Mouse (Mus musculus): ENCODE measurements around the gene Neu2. TPM values are rescaled to one million over a fixed set of nuclear protein-coding genes. Genes with fewer than 3 reads are reported as not detected.
A peak's percentile ranks its signal among the peaks of the same experiment; 100 is the strongest.

Neu2 gene
- polyA plus RNA-seq, 1 experiment from 2014 or later: 0.51 TPM

DNA sequence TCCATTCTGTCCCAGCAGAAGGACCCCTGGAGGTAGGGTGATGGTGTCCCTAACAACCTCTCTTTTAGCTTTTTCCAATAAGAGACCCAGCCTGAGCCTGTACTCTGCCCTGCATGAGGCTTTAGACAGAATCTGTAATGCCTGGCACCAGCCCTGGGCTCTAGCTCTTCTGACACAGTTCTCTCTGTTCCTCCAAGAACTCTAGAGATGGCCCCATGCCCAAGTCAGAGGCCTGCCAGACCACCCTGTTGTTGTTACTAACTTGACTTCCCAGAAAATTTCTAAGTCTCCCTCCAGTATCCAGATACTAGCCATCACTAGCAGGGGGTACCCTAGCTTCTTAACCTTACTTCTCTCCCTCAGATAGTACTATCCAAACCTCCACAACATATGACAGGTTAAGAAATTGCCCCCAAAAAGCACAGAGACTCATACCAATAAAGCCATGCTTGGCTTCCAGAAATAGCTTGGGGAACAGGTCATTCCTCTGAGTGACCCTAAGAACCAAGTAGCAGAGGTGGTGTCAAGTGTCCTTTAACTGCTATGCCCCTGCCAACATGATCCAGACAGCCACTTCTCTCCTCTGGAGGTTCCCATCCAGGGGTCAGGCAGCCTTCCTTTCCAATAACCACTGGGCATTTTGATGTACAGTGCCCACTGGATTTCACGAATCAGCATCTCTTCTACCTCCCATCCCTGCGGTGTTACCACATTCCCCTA is 105.0 kb downstream of the Neu2 start:
- Histone ChIP-seq H3K4me1 (no peaks in the 10 kb centered on the region), H3K9me3 (replicated peaks) (no peaks in the 10 kb centered on the region), H3K9ac (no peak overlapping the region), H3K36me3 (no peaks in the 10 kb centered on the region), H3K4me2 (replicated peaks) (no peak overlapping the region), H3K27me3 (no peaks in the 10 kb centered on the region), H3K4me3 (replicated peaks) (no peak overlapping the region), H3K27ac (replicated peaks) (no peak overlapping the region)
- no peak for ATAC-seq (ENCODE audit: insufficient number of reproducible peaks, low FRiP score, low TSS enrichment, low read depth)
- 82% methylated on average over 2 of the region's 2 CpGs for WGBS

DNA sequence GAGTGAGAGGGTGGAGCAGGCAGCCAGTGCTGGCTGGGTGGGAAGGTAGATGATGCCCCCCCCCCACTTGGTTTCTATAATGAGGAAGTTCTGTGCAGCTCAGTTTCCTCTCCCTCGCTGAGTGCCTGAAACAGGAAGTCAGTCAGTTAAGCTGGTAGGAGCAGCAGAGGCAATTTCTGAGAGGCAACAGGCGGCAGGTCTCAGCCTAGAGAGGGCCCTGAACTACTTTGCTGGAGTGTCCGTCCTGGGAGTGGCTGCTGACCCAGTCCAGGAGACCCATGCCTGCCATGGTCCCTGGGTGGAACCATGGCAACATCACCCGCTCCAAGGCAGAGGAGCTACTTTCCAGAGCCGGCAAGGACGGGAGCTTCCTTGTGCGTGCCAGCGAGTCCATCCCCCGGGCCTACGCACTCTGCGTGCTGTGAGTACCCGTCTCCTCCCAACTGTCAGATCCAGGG is 110.6 kb downstream of the Neu2 start, which contains the start of gene Inpp5d:
Gene Inpp5d (plus strand): TSS at position 102 of the 458 bp plus-strand sequence.
- Histone ChIP-seq H3K27ac (replicated peaks) (no peak within 1 kb of the TSS), H3K4me3 (replicated peaks) (peak within 1 kb of the TSS; percentile 17), H3K4me2 (replicated peaks) (no peak within 1 kb of the TSS), H3K36me3 (no peaks in the 10 kb centered on the region), H3K9me3 (replicated peaks) (no peaks in the 10 kb centered on the region), H3K4me1 (0 out of 2 replicates have a peak, but pooled peaks cover 4% of the 10 kb centered on the region), H3K9ac (no peak within 1 kb of the TSS), H3K27me3 (no peaks in the 10 kb centered on the region)
- WGBS: 74% methylated on average over 12 of the region's 12 CpGs
- ATAC-seq (ENCODE audit: insufficient number of reproducible peaks, low FRiP score, low TSS enrichment, low read depth): peak; percentile 57; the same call in 1 of the 2 replicates

DNA sequence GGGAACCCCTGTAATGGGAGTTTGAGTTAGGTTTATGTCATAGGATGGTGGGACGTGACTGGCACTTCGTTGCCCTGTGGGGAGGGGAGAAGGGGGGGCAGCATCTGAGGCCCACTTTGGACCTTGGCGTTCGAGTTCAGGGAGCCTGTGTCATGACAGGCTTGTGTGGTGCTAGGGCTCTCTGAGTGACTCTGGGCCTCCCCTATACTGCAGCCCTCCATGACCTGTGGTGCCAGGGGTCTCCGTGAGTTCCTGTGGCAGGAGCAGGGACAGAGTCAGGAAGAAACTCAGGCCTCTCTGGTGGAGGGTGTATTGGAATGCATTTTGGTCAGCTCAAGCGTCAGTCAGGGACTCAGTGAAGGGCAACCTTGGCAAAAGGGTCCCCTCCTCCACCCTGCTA is 111.0 kb downstream of the Neu2 start:
- Histone ChIP-seq H3K27me3 (no peaks in the 10 kb centered on the region), H3K4me3 (replicated peaks) (peak overlapping the region; percentile 17), H3K9me3 (replicated peaks) (no peaks in the 10 kb centered on the region), H3K36me3 (no peaks in the 10 kb centered on the region), H3K4me1 (0 out of 2 replicates have a peak, but pooled peaks cover 4% of the 10 kb centered on the region), H3K27ac (replicated peaks) (no peak overlapping the region), H3K9ac (no peak overlapping the region), H3K4me2 (replicated peaks) (no peak overlapping the region)
- no peak for ATAC-seq (ENCODE audit: insufficient number of reproducible peaks, low FRiP score, low TSS enrichment, low read depth)
- WGBS: 79% methylated on average over 6 of the region's 6 CpGs

DNA sequence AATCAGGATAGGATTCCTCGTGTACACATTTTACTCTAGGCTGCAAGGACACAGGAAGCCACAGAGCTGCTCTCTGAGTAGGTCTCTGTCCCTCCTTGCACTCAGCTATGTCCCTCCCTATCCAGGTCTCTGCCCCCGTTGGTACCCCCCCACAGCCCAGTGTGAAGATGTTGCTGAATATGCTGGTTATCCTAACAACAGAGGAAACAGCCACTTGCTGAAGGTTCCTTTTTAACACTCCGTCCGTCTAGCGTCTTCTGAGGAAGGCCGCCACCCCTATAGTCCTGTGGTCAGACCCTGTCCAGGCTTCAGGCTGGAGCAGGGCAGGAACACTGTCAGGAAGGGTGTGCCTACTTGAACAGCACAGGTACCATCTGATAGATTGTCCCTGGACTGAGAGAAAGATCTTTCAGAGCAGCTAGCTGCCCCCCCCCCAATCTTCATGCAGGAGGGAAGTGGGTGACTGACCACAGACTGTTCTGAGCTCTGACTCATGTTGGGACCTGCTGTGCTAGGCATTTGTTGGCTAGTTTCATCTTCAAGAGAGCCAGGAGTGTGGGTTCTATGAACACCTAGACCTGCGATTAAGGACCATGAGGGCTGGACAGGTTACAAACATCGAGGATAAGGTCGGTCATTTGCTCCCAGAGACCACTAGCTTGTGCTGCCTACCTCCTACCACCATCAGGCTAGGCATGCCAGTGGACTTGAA is 111.6 kb downstream of the Neu2 start:
- H3K4me2 ChIP-seq (replicated peaks): no peak overlapping the region
- H3K27ac ChIP-seq (replicated peaks): no peak overlapping the region
- no peak overlapping the region for H3K9ac ChIP-seq
- H3K4me3 ChIP-seq (replicated peaks): peak overlapping the region; percentile 17; the same call in 1 of the 2 replicates
- no peak for ATAC-seq (ENCODE audit: insufficient number of reproducible peaks, low FRiP score, low TSS enrichment, low read depth)
- no peaks in the 10 kb centered on the region for H3K36me3 ChIP-seq
- WGBS: 78% methylated on average over 9 of the region's 9 CpGs
- 0 out of 2 replicates have a peak, but pooled peaks cover 4% of the 10 kb centered on the region for H3K4me1 ChIP-seq
- no peaks in the 10 kb centered on the region for H3K27me3 ChIP-seq
- no peaks in the 10 kb centered on the region for H3K9me3 ChIP-seq (replicated peaks)

DNA sequence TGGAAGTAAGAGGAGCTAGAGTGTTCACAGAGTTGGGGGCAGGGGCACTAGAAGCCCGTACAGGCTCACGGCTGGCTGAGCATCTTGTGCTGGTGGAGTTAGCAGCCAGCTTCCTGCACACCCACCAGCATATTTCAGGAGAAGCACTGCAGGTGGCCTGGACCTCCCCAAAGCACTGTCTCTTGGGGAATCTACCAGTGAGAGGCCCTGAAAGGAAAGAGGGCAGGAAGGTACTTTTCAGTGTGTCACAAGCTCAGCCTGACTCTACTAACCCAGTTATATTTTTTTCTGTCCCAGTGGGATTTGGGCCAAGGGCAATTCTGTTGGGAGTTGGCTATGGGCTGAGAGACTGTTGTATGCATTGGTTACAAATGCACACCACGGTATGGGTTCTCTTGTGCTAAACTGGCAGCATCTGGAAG is 112.2 kb downstream of the Neu2 start:
- Histone ChIP-seq H3K9me3 (replicated peaks) (no peaks in the 10 kb centered on the region), H3K4me2 (replicated peaks) (no peak overlapping the region), H3K27ac (replicated peaks) (no peak overlapping the region), H3K4me1 (0 out of 2 replicates have a peak, but pooled peaks cover 4% of the 10 kb centered on the region), H3K36me3 (no peaks in the 10 kb centered on the region), H3K4me3 (replicated peaks) (no peak overlapping the region), H3K9ac (no peak overlapping the region), H3K27me3 (no peaks in the 10 kb centered on the region)
- WGBS: 55% methylated on average over 3 of the region's 3 CpGs
- ATAC-seq (ENCODE audit: insufficient number of reproducible peaks, low FRiP score, low TSS enrichment, low read depth): no peak

DNA sequence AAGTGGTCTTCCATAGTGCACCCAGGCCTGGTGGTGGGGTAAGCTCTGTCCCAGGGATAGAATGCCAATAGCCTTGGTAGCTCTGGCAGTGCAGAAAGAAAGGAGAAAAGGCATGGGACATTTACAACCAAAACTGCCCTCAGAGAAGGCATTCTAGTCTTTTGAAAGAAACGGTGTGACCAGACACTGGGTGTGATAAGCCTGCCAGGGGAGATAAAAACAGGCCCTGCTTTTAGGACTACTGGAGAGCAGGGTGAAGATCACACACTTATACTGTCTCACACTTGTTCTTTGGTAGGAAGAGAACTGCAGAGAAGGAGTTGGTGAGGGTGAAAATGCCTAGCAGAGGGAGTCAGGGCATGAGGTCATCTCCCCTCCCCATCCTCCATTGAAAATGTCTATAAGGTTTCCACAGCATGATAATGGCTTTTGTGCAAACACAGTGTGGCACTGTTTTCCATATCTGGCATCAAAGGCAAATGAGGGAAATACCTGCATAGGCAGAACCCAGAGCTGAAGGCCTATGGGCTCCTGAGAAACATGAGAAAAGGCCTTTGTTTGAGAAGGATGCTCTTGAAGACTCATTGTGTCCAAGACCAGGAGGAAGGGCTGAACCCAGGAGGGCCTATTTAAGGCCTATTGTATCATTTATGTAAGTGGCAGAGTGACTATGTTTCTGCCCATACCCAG is 114.4 kb downstream of the Neu2 start:
- Histone ChIP-seq H3K27me3 (no peaks in the 10 kb centered on the region), H3K36me3 (no peaks in the 10 kb centered on the region), H3K4me2 (replicated peaks) (no peak overlapping the region), H3K4me3 (replicated peaks) (no peak overlapping the region), H3K9ac (no peak overlapping the region), H3K4me1 (0 out of 2 replicates have a peak, but pooled peaks cover 4% of the 10 kb centered on the region), H3K9me3 (replicated peaks) (no peaks in the 10 kb centered on the region), H3K27ac (replicated peaks) (no peak overlapping the region)
- ATAC-seq (ENCODE audit: insufficient number of reproducible peaks, low FRiP score, low TSS enrichment, low read depth): no peak
- WGBS: 84% methylated on average over 1 of the region's 1 CpGs

DNA sequence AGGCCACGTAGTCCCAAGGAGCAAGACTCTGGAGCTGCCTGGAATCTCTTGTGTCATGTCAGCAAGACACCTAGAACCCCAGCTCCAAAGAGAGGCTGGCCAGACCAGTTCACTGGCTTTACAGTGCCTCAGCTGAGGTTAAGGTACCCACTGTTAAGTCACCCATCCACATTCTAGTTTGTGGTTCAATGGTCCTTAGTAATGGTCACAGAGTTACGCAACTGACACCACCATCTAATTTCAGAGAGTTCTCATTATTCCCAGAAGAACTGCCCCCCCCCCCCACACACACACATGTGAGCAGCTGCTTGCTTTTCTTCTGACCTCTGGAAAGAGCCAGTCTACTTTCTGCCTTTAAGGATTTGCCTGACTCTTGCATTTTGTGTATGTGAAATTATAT is 115.1 kb downstream of the Neu2 start:
- no peaks in the 10 kb centered on the region for H3K27me3 ChIP-seq
- H3K4me1 ChIP-seq: 0 out of 2 replicates have a peak, but pooled peaks cover 4% of the 10 kb centered on the region
- H3K36me3 ChIP-seq: no peaks in the 10 kb centered on the region
- WGBS: 91% methylated on average over 2 of the region's 2 CpGs
- no peak overlapping the region for H3K9ac ChIP-seq
- no peak for ATAC-seq (ENCODE audit: insufficient number of reproducible peaks, low FRiP score, low TSS enrichment, low read depth)
- no peak overlapping the region for H3K27ac ChIP-seq (replicated peaks)
- H3K4me2 ChIP-seq (replicated peaks): no peak overlapping the region
- no peaks in the 10 kb centered on the region for H3K9me3 ChIP-seq (replicated peaks)
- no peak overlapping the region for H3K4me3 ChIP-seq (replicated peaks)

DNA sequence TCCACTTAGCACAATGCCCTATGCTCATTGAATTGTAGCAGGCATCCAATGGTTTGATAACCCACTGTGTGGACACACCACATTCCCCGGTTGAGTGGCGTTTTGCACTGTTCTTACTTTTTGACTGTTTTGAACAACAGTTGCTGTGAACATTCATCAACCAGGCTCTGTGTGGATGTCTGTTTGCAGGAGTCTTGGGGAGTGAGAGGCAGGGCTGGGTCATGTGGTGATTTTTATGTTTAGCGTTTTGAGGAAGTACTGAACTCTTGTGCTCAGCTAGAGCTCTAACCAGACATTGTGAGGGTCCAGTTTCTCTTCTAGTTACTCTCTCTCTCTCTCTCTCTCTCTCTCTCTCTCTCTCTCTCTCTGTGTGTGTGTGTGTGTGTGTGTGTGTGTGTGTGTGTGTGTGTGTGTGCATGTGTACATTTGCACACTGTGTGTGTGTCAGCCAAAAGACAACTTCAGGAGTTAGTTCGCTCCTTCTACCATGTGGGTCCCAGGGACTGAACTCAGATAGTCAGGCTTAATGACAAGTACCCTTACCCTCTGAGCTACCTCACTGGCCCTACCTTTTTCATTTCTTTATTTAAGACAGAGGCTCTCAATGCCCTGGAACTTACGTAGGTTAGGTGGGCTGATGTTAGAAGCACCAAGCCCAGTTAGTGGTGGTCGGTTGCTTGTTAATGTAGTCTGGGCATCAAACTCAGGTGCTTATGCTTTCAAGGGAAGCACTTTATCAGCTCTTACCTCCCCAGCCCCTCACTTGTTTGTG is 115.8 kb downstream of the Neu2 start:
- Histone ChIP-seq H3K36me3 (no peaks in the 10 kb centered on the region), H3K4me2 (replicated peaks) (no peak overlapping the region), H3K4me1 (0 out of 2 replicates have a peak, but pooled peaks cover 4% of the 10 kb centered on the region), H3K27me3 (no peaks in the 10 kb centered on the region), H3K9me3 (replicated peaks) (no peaks in the 10 kb centered on the region), H3K4me3 (replicated peaks) (no peak overlapping the region), H3K27ac (replicated peaks) (no peak overlapping the region), H3K9ac (no peak overlapping the region)
- no peak for ATAC-seq (ENCODE audit: insufficient number of reproducible peaks, low FRiP score, low TSS enrichment, low read depth)
- 84% methylated on average over 6 of the region's 6 CpGs for WGBS

DNA sequence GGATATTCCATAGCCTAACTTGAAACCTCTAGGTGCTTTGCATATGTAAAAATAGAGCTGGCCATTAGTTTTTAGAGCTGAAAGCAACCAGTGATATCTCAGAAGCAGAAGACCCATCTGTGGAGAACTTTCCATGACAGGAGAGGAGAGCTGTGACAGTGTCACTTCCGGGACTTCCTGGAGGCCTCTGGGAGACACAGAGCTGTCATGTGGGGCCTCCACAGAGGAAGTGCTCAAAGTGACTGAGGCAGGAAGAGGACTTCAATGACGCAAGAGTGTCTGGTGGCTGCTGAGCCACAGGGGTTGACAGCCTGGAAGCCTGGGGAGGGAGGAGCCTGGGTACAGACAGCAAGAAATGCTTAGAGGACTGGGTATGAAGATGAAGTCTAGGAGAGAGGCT is 116.7 kb downstream of the Neu2 start:
- Histone ChIP-seq H3K4me1 (0 out of 2 replicates have a peak, but pooled peaks cover 4% of the 10 kb centered on the region), H3K4me2 (replicated peaks) (no peak overlapping the region), H3K27me3 (no peaks in the 10 kb centered on the region), H3K9me3 (replicated peaks) (no peaks in the 10 kb centered on the region), H3K9ac (no peak overlapping the region), H3K27ac (replicated peaks) (no peak overlapping the region), H3K36me3 (no peaks in the 10 kb centered on the region), H3K4me3 (replicated peaks) (no peak overlapping the region)
- 50% methylated on average over 2 of the region's 2 CpGs for WGBS
- no peak for ATAC-seq (ENCODE audit: insufficient number of reproducible peaks, low FRiP score, low TSS enrichment, low read depth)

DNA sequence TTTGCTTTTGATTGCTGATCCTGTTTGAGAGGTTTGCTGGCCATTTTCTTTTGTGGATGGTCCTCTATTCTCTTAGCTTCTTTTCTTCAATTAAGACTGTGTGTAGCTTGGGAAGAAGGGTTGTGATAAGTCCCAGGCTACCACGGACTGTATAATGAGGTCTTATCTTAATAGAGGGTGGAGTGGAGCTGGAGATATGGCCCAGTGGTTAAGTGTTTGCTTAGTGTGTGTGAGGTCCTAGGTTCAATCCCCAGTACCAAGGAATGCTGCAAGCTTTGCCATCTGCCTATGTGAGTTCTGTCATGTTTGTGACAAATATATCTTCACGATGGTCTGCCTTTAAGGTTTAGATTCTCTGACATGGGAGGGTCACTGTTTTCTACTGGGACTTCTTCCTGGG is 118.4 kb downstream of the Neu2 start:
- Histone ChIP-seq H3K9ac (no peak overlapping the region), H3K27me3 (no peaks in the 10 kb centered on the region), H3K4me1 (no peaks in the 10 kb centered on the region), H3K4me2 (replicated peaks) (no peak overlapping the region), H3K27ac (replicated peaks) (no peak overlapping the region), H3K9me3 (replicated peaks) (no peaks in the 10 kb centered on the region), H3K36me3 (no peaks in the 10 kb centered on the region), H3K4me3 (replicated peaks) (no peak overlapping the region)
- ATAC-seq (ENCODE audit: insufficient number of reproducible peaks, low FRiP score, low TSS enrichment, low read depth): no peak
- 62% methylated on average over 2 of the region's 2 CpGs for WGBS

All from embryonic facial prominence, embryonic 15.5 days (tissue).